Mouse (Mus musculus): ENCODE data around the gene Gm21954.

Gm21954 gene

DNA sequence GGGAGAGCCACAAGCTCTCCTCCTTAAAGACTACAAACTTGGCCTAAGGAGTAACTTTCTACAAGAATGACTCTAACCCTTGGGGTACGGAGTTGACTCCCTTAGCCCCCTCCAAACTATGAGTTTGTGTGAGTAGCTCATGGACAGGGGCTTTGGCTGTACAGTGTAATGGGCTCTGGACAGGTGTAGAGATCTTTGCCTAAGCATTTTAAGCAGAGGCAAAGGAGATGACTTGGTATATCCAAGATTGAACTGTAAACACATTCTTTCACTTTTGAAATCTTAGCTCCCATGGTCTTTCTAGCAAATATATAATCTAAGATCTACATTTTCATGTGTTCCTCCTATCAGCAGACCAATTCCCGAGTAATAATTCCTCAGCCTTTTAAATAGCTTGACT is at the start of gene Gm21954:
Gm21954 (minus strand) TSS at position 101 of the 400 bp plus-strand sequence.
- no peak for DNase-seq (ENCODE audit: low read depth, low spot score)

DNA sequence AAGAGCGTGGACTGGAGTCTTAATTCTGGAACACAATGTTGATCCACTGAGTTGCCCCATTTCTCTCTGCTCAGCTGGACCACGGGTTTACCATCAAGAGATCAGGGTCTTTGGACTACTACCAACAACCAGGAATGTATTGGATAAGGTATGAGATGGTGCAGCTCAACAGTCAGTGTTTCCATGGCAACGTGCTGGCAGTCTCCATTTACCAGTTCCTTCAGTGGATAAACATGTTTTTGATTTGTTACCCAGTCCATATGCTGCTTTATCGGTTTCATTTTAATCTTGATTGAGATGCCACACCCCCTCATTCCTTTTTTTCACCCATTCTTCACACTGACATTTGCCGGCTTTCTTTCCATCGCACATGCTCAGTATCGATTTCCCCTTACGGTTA is 49.8 kb upstream of the Gm21954 start:
- no peak for DNase-seq (ENCODE audit: low read depth, low spot score)

DNA sequence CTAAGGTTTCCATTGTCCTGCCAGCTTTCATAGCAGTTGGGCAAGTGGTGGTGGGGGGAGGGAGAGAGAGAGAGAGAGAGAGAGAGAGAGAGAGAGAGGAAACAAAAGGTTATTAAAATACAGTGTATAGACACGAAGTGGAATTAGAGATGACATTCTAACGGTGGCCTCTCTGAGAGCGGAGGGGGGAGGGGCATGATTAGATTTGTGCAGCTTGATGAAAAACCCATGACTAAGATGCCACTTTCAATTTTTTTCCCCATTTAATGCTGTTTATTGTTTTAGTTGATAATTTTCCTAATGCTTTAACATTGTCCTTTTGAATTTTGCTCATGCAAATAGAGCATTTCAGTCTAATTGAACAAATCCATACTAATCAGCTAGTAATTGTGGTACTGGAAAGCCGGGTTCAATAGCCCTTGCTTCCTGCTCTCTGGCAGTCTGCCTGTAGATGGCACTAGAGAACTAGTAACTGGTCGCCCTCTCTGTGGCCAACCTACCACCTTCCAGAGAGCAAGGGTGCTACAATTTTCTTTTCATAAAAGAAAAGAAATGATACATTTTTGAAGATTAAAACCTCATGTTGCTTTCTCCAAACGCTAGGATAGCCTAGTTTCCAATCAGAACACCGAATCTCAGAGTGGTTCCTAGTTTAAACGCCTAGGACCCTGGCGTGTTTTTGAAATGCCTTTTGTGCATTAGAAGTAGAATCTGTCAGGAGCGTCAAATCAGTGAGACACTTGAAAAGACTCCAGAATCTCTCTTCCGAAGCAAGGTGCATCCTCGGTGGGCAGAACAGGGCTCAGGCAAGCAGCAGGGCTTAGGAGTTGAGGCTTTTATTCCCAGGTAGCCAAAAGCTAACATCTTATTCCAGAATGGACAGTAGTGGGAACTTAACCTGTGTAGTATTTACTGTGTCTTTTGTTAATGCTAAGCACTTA is 48.5 kb upstream of the Gm21954 start:
- no peak for DNase-seq (ENCODE audit: low read depth, low spot score)

DNA sequence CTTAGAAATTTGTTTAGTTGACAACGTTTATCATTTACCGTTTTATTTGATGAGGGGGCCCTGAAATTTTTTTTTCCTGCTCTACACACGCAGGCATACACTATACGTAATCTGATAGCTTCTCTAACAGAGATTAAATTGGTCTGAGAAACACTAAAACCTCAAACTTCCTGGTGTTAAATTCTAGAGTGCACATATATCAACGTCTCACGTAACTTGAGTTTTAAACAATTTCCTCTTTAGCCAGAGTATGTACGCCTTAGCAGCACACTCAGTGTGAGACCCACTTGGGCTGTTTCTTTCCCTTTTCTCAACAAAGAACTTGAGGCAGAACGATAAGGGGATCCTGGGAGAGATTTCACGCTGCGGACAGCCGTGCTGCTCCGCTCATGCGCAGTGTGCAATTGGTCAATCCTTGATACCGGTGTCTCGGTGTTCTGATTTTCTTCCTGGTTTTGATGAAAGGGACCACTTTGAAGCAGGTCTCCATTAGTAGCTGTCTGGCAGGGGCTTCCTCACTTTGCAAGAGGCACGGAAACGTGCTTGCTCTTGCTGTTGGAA is 45.5 kb upstream of the Gm21954 start:
- no peak for DNase-seq (ENCODE audit: low read depth, low spot score)

DNA sequence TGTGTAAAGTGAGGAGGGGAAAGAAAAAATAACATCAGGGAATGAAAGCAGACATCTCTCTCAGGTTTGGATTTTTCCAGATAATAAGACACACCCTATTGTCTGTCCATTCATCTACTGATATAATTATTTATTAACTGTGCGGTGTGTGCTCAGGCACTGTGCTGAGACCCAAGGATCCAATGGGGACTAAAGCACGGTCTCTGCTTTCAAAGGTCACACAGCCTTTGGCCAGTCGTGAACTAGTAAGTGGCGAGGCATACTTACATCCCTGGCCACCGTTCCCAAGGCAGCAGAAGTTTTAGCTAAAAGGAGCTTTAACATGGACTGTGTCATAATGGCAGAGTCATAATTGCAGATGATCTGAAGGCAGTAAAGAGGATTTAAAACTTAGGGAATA is 44.0 kb upstream of the Gm21954 start:
- no peak for DNase-seq (ENCODE audit: low read depth, low spot score)

DNA sequence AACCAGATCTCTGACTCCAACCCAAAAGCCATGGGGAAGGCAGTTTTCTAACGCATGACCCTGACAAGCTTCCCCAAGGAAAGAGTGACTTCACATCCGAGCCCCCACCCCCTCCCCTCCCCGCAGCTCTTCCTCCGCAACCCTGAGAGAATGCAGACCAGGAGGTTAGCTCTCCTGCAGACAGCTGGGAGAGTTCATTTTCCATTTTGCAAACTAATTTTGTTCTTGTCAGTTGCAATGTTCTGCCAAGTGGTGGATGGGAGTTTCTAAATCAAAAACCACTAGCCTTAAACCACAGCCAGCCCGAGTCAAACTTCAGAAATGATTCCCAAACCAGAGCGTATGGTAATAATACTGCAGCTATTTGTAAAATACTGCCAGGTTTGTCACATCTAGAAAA is 39.6 kb upstream of the Gm21954 start:
- DNase-seq (ENCODE audit: low read depth, low spot score) = no peak

DNA sequence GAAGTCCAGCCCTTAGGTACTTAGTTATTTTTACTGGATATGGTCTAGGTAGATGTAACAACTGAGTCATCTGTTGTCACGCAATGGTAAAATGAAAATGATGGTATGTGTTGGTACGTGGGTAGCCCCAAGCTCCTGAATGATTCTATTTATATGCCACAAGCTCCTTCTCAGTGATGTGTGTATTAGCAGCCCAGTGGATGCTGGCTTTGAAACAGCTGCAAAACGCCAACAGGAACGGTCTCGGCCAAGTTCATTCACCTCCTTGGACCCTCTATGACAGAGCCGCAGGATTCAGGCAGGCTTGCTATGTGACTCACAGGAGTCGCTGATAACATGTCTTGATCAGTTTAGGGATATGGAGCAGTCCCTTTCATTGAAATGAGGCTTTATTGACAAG is 38.2 kb upstream of the Gm21954 start:
- DNase-seq (ENCODE audit: low read depth, low spot score) = no peak

DNA sequence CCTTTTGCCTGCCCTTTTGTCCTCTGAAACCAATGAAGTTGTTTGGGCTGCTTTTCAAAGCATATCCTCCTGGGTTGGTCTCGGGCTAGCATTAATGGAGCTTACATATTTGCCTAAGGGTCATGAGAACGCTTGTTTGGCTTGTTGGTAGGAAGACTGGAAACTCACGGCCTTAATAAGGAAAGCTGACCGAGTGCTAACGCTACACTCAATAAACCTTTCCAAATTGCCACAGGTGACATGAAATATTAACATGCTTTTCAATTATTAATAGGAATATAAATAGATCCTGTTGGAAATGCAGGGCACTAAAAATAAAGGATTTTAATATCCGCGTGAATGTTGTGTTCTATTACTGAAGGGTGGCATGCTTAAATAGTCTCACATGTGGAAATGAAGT is 27.3 kb upstream of the Gm21954 start:
- no peak for DNase-seq (ENCODE audit: low read depth, low spot score)

DNA sequence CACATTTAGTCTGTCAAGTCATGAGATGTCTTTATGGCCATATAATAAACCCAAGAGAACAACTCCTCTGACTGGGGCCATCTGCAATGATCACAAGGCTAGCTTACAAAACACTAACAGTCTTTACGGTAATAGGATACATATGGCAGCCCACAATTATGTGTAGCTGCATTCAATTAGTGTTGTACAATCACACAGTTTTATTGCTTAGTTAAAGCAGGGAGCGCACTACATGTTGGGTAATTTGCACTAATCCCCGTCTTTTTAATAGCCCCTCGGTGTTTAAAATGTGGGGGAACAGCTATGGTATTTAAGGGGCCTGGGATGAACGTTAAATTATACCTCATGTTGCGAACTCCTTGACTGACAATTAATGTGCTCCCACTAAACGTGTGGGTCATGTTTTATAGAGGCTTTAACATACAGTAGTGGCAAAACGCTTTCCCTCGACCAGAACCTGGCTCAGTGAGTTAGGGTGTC is 24.5 kb upstream of the Gm21954 start:
- no peak for DNase-seq (ENCODE audit: low read depth, low spot score)

DNA sequence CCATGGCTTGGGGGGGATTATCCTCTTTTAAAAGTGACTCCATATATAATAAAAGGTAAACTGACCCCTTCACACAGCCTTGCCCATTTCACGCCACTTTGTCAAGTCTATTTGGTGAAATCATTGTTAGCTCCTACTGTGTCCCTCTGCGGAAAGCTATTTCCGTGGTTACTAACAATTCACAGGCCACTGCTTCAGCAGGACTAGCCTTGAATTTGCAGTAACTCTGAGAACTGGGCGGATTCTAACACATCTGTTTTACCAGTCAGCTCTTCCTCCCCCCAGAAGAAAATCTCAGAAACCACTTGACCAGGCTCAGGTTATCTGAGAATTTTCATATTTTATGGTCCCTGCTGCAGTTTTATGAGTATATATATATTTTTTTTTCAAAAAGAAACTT is 23.9 kb upstream of the Gm21954 start:
- no peak for DNase-seq (ENCODE audit: low read depth, low spot score)

DNA sequence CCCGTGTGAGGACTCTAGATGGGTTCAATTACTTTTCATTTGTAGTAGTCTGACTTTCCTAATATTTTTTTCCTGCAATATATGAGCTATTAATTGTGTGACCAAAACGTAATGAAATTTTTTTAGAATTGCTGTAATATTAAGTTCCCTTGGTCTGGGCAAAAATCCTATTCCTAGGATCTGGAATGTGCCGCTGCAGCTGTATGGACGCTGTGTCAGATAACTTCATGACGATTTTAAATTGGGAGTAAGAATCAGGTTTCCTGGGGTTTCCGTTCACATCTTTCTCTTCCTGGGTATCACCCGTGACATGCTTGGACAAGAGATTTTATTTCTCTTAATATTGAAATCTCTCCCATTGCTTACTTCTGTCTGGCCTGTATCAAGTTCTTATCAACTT is 23.2 kb upstream of the Gm21954 start:
- DNase-seq (ENCODE audit: low read depth, low spot score) = no peak

DNA sequence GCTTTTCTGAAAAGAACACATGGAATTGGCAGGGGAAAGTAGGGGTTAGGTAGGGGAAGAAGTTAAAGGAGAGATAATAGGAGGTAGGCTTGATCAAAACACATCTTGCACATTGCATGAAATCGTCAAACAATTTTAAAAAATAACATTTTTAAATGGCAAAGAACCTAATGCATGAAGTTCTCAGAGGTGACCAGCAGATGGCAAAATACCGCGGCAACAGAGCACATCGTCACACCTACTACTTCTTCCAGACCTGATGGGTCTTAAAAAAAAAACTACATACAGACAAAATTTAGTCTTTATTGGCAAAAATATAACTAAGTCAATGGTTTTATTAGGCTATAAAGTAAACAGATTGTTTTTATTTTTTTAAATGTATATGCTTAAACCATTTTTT is 22.3 kb upstream of the Gm21954 start:
- DNase-seq (ENCODE audit: low read depth, low spot score) = no peak

DNA sequence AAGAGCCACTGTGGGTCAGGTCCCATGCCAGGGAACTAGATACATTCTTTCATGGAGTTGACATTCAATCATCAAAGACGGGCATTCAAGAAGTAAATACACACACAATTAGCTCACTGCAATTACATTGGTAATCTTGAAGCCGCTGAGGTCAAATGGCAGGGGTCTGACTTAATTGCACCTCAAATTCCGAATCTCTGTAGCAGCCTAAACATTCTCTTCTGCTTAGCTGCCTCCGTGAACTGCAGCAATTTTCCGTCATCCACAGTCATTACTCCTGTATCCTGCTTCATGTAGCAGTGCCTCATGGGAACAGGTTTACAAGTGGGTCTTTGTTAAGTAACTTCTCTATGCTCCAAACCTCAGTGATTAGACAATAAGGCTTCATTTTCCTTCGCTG is 20.0 kb upstream of the Gm21954 start:
- no peak for DNase-seq (ENCODE audit: low read depth, low spot score)

DNA sequence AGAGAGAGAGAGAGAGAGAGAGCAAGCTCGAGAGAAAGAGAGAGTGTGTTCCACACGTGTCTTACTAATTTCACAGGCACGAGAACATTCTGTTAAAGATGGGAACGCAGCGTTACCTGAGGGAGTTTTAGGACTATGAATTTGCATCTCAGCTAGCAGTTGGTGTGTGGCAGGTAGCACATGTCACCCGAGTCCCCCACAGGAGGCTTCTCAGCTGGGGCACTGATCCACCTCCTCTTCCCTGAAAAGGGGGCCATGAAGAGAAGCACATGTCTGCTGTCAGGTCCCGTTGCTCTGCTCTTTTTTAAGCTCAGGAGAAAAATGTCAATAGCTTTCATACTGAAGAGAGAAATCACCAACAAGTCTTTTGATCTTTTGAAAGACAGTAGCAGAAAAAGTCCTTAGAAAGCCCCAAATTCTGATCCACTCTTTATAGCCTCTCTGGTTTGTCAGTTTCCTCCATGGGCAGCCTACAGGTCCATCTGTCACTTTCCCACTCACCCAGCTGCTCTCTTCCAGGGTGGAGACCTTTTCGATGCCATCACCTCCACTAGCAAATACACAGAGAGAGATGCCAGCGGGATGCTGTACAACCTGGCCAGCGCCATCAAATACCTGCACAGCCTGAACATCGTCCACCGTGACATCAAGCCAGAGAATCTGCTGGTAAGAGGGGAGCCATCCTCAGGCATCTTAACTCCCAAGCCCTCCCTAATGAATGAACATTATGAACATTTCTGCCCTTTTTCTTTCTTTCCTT is 17.4 kb upstream of the Gm21954 start:
- DNase-seq (ENCODE audit: low read depth, low spot score) = no peak

DNA sequence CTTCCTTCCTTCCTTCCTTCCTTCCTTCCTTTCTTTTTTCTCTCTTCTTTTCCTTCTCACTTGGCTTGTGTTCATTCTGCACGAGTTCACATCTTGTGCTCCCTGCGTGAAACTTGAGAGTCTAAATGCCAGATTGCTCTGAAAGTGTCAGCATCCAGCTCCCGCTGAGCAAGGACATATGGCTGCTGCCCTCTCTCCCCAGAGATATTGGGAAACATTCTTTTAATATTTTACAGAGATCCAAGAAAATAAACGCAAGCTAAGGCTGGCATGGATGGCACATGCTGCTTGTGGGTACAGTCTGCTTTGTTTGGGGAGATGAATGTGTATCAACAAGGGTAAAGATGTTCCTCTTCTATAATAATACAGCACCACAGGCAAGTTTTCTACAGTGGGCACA is 11.3 kb upstream of the Gm21954 start:
- DNase-seq (ENCODE audit: low read depth, low spot score) = no peak

DNA sequence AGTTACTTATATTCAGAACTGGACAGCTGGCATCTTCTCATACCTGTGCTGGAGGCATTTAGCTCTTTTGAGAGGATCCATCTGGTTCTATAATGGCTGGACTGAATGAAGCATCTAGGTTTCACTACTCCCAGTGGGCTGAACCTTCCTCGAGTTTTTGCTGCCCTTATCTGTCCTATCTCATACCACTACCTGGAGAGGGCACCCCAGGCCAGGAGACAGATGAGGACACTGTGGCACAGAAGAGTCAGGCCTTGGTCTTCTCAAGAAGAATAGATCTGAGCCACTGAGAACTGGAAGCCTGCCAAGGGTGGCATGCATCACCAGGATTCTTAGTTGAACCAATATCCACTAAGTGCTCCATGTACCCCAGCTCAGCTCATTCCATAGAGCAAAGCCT is 9.1 kb upstream of the Gm21954 start:
- no peak for DNase-seq (ENCODE audit: low read depth, low spot score)

DNA sequence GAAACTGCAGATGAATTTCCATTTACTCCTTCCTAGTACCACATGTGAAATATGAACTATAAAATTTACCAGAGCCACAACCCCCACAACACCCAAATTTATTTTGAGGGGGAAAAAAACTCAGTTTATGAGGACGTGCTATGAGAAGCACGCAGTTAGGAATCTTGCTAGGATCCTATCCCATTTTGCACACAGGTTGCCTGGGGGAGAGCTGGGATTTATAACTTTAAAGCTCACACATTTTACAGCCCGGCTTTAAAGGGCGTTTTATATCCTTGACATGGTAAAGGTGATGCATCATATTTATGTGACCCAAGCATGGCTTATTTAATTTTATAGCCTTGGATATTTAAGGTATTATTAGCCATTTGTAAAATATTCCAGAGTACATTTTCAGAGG is 7.3 kb upstream of the Gm21954 start:
- DNase-seq (ENCODE audit: low read depth, low spot score) = no peak

DNA sequence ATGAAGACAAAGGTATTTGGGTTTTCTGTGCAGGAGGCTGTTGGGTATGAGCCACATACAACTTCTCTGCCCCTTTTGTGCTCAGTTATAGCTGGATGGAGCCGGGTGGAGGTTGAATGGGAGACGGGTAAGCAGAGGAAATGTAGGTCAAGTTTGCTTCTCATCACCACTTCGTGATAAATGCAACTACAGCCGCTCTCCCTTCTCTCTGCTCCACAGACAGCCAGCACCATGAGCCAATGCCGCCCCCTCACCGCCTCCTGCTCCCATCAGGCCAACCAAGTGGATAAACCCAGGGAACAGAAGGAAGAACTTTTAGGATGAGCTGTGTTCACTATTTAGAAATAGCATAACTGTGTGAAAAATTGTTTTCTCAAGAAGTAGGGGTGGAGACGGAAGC is 4.7 kb upstream of the Gm21954 start:
- DNase-seq (ENCODE audit: low read depth, low spot score) = no peak

DNA sequence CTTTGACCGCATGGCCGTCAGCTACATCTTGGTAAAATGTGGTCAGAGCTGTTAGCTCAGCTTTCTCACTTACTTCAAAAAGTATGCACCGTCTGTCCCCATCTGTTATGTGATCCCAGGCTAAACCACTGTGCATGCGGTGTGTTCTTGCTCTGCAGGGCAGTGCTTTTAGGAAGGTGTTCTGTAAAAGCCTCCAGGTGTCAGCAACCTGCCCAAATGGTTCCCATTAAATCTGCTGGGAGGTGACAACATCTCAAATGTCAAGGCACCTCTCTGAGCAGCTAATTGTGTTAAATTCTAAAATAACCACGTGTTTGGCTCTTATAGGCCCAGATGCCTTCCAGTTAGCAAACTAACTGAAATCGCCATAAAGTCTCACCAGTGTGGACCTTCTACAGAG is 1.1 kb upstream of the Gm21954 start:
- no peak for DNase-seq (ENCODE audit: low read depth, low spot score)

DNA sequence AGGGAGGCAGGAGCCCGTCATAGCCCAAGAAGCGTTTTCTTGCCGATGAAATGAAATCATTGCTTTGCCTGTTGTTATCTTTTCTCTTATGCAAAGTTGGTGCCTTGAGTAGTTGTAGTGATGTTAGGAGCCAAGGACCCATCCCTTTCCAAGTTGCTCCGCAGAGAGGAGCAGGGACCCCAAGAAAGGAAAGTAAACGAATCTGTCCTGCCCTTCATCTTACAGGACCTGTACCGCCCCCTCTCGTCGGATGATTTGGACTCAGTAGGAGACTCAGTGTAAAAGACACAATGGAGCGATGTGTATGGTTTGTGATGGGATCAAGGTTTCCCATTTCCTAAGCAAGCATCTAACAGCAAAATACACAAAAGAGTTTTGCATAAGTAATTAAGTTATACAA is 5.7 kb downstream of the Gm21954 start:
- DNase-seq (ENCODE audit: low read depth, low spot score) = no peak

DNA sequence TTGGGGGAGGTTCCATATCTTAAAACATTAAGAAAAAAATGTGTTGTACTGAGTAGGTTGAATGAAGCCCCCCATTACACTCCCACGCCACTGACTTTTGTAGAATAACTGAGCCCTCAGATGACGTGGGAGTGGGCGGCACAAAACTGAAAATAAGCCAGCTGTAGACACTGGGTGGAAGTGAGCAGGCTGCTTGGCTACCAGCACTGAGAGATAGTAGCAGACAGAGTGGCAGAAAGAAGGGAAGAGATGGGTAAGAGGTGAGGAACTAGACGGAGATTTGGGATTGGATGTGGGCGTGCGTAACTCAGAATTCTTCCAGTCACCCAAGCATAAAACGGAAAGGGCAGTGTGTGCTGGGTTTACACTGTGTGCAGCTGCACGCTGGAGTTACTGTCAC is 6.2 kb downstream of the Gm21954 start:
- no peak for DNase-seq (ENCODE audit: low read depth, low spot score)

DNA sequence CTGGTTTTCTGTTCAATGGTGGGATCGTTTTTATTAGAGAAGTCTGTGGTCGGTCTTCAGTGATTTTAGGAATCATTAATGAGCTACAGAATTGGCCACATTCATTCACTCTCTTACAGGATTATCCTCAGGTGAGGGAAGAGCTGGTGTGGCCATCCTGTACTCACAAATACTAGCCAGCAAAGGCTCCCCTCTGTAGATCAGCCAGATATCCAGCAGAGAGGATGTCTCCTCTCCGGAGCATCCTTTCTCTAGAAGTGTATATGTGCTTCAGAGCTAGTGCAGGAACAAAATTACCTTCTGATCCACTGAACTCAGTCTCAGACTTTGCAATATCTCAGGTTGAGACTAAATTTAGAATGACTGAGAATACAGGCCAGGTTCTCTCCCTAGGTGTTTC is 7.8 kb downstream of the Gm21954 start:
- no peak for DNase-seq (ENCODE audit: low read depth, low spot score)

All from WW6 (cell line).